Mouse (Mus musculus) forebrain, embryonic 16.5 days (tissue): ENCODE data around the gene Gm3336. TPM values are rescaled to one million over a fixed set of nuclear protein-coding genes. Genes with fewer than 3 reads are reported as not detected.

Experiments
- ATAC-seq: fragments of 200-750 bp; cut with Nextera tagmentation; 2 replicates; pipeline ENCODE4 v1.8.0; 2017; ENCODE audit warnings: mild to moderate bottlenecking, moderate library complexity
- H3K27ac ChIP-seq: fragments of 300-500 bp; sonication (generic); 2 replicates; pipeline ENCODE4 v1.5.1; 2014; ENCODE audit warnings: low read length, control low read depth
- H3K27me3 ChIP-seq: fragments of 300-500 bp; sonication (generic); replicated peaks from 2 replicates; pipeline ENCODE4 v1.6.1; 2014; ENCODE audit warnings: low read length; ENCODE audit not compliant: control insufficient read depth, insufficient read depth
- H3K36me3 ChIP-seq: fragments of 300-500 bp; sonication (generic); 2 replicates; pipeline ENCODE4 v1.6.1; 2014; ENCODE audit not compliant: control insufficient read depth, insufficient read depth
- H3K4me1 ChIP-seq: fragments of 300-500 bp; sonication (generic); replicated peaks from 2 replicates; pipeline ENCODE4 v1.6.1; 2014; ENCODE audit warnings: low read length; ENCODE audit not compliant: control insufficient read depth, insufficient read depth
- H3K4me2 ChIP-seq: fragments of 300-500 bp; sonication (generic); 2 replicates; pipeline ENCODE4 v1.6.1; 2014; ENCODE audit warnings: mild to moderate bottlenecking, low read length, control low read depth
- H3K4me3 ChIP-seq: fragments of 300-500 bp; sonication (generic); replicated peaks from 2 replicates; pipeline ENCODE4 v1.5.1; 2014; ENCODE audit warnings: mild to moderate bottlenecking, low read length, control low read depth
- H3K9ac ChIP-seq: fragments of 300-500 bp; sonication (generic); replicated peaks from 2 replicates; pipeline ENCODE4 v1.6.1; 2014; ENCODE audit warnings: low read depth, low read length, control low read depth
- H3K9me3 ChIP-seq: fragments of 300-500 bp; sonication (generic); 2 replicates; pipeline ENCODE4 v1.6.1; 2016; ENCODE audit warnings: low read length; ENCODE audit not compliant: control insufficient read depth
- WGBS: fragments of 180-500 bp; shearing (Covaris S2); extraction: QIAGEN DNeasy Blood & Tissue Kit; methylation state at CpG from one replicate; pipeline ENCODE4 v1.1.7; 2014; 5-methylcytosine and 5-hydroxymethylcytosine counted together
- polyA plus RNA-seq: library from polyadenylated mRNA; unstranded; fragments of >200 nt; fragmentation: Nextera tagmentation; extraction: Ambion mirVana; gene quantifications from 2 replicates; pipeline ENCODE4 v1.2.1, GENCODE M21; 2015

Gene Gm3336
- polyA plus RNA-seq, 1 experiment from 2014 or later = not detected

DNA sequence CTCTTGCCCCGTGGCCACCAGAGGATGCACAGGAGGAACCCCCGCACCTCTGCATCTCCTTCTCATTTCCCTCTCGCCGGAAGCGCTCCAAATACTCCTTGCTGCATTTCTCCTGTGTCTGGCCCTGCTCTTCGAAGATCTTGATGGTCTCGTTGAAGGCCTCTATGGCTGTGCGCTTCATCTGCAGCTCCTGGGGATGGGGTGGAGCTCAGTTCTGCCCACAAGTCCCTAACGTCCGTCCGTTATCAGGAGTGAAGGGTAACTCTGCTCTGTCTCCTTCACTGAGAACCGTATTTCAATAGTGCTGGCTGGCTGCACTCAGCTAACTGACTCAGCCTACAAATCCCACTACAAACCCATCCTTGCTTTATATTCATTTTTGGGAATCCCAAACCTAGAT, 51.5 kb downstream of the Gm3336 start:
- H3K4me1 ChIP-seq = peaks cover 39% of the 10 kb centered on the region
- no peaks in the 10 kb centered on the region for H3K9me3 ChIP-seq
- H3K27me3 ChIP-seq = no peaks in the 10 kb centered on the region
- no peak overlapping the region for H3K27ac ChIP-seq
- no peak overlapping the region for H3K4me3 ChIP-seq
- no peak overlapping the region for H3K4me2 ChIP-seq
- H3K36me3 ChIP-seq = peaks cover 38% of the 10 kb centered on the region
- no peak for ATAC-seq
- 76% methylated on average over 12 of the region's 12 CpGs for WGBS
- no peak overlapping the region for H3K9ac ChIP-seq

GRCm38 (mm10) chr8:70770748-70771147, 52.4 kb downstream of the Gm3336 start:
- ATAC-seq = no peak
- H3K9me3 ChIP-seq = no peaks in the 10 kb centered on the region
- H3K27ac ChIP-seq = no peak overlapping the region
- H3K27me3 ChIP-seq = no peaks in the 10 kb centered on the region
- H3K9ac ChIP-seq = no peak overlapping the region
- H3K36me3 ChIP-seq = peaks cover 38% of the 10 kb centered on the region
- H3K4me2 ChIP-seq = no peak overlapping the region
- H3K4me1 ChIP-seq = peaks cover 46% of the 10 kb centered on the region
- 98% methylated on average over 13 of the region's 13 CpGs for WGBS
- H3K4me3 ChIP-seq = no peak overlapping the region

DNA sequence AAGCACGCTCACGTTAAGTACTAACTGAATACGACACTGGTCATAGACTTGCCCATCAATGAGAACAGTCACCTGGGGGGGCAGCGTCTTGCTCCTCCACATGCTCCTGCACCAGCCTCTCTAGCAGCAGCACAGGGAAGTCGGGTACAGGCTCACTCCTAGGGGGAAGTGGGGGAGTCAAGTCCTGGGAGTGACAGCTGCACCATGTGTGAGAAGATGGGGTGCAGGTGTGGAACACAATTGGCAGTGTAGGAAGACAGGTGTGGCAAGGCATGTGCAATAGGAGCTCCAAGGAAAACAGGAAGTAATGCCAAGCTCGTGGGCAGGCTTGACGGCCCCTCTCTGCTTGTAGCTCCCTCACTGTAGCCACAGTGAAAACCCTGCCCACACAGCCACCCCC, 52.9 kb downstream of the Gm3336 start:
- Histone ChIP-seq H3K36me3 (peaks cover 38% of the 10 kb centered on the region), H3K4me2 (no peak overlapping the region), H3K27me3 (no peaks in the 10 kb centered on the region), H3K9ac (no peak overlapping the region), H3K9me3 (no peaks in the 10 kb centered on the region), H3K27ac (no peak overlapping the region), H3K4me3 (no peak overlapping the region), H3K4me1 (peaks cover 44% of the 10 kb centered on the region)
- WGBS = 89% methylated on average over 7 of the region's 7 CpGs
- no peak for ATAC-seq

- H3K9ac ChIP-seq = no peak overlapping the region
- WGBS = 94% methylated on average over 13 of the region's 13 CpGs
- H3K4me2 ChIP-seq = no peak overlapping the region
- no peaks in the 10 kb centered on the region for H3K9me3 ChIP-seq
- H3K4me3 ChIP-seq = no peak overlapping the region
- peaks cover 36% of the 10 kb centered on the region for H3K4me1 ChIP-seq
- peaks cover 38% of the 10 kb centered on the region for H3K36me3 ChIP-seq
- no peak for ATAC-seq
- H3K27me3 ChIP-seq = no peaks in the 10 kb centered on the region
- H3K27ac ChIP-seq = no peak overlapping the region
Measured at GRCm38 (mm10) chr8:70772075-70772474, 53.7 kb downstream of the Gm3336 start.

Other genes with a start within 250 kb of the Gm3336 start
- 23.1 and 26.2 TPM in 2 replicates for gene Klhl26, start 241.6 kb upstream of the Gm3336 start, polyA plus RNA-seq
- 74.9 and 90.8 TPM in 2 replicates for gene Tmem59l, start 231.2 kb upstream of the Gm3336 start, polyA plus RNA-seq
- 6.1 and 8.2 TPM in 2 replicates for gene Crlf1, start 225.4 kb upstream of the Gm3336 start, polyA plus RNA-seq
- gene Rex1bd, start 211.8 kb upstream of the Gm3336 start, polyA plus RNA-seq = 149 and 157 TPM in 2 replicates
- 660 and 697 TPM in 2 replicates for gene Uba52, start 207.7 kb upstream of the Gm3336 start, polyA plus RNA-seq
- 402 and 462 TPM in 2 replicates for gene Fkbp8, start 190.8 kb upstream of the Gm3336 start, polyA plus RNA-seq
- 45.5 and 45.9 TPM in 2 replicates for gene Kxd1, start 190.6 kb upstream of the Gm3336 start, polyA plus RNA-seq
- 17.1 and 18.9 TPM in 2 replicates for gene Ell, start 179.1 kb upstream of the Gm3336 start, polyA plus RNA-seq
- gene Isyna1, start 124.2 kb upstream of the Gm3336 start, polyA plus RNA-seq = 116 and 141 TPM in 2 replicates
- 100 and 121 TPM in 2 replicates for gene Ssbp4, start 109.7 kb upstream of the Gm3336 start, polyA plus RNA-seq
- 0.61 and 1.1 TPM in 2 replicates for gene Lrrc25, start 102.4 kb upstream of the Gm3336 start, polyA plus RNA-seq
- gene Gdf15, start 86.1 kb upstream of the Gm3336 start, polyA plus RNA-seq = 0.20 TPM in 1 of 2 replicates, not detected in the other
- gene Pgpep1, start 58.2 kb upstream of the Gm3336 start, polyA plus RNA-seq = 60.3 and 65.7 TPM in 2 replicates
- 166 and 168 TPM in 2 replicates for gene Lsm4, start 45.3 kb upstream of the Gm3336 start, polyA plus RNA-seq
- gene Jund, start 19.6 kb upstream of the Gm3336 start, polyA plus RNA-seq = 54.6 and 57.7 TPM in 2 replicates
- 0.11 and 0.14 TPM in 2 replicates for gene Iqcn, start 15.1 kb upstream of the Gm3336 start, polyA plus RNA-seq
- 0.12 and 0.54 TPM in 2 replicates for gene Pde4c, start 5.2 kb downstream of the Gm3336 start, polyA plus RNA-seq
- gene Rab3a, start 36.1 kb downstream of the Gm3336 start, polyA plus RNA-seq = 350 and 395 TPM in 2 replicates
- gene Mpv17l2, start 42.4 kb downstream of the Gm3336 start, polyA plus RNA-seq = 49.3 and 49.8 TPM in 2 replicates
- 145 and 149 TPM in 2 replicates for gene Pik3r2, start 58.2 kb downstream of the Gm3336 start, polyA plus RNA-seq
- gene Mast3, start 86.5 kb downstream of the Gm3336 start, polyA plus RNA-seq = 22.5 and 30.8 TPM in 2 replicates
- gene Il12rb1, start 89.9 kb downstream of the Gm3336 start, polyA plus RNA-seq = 0.08 and 0.09 TPM in 2 replicates
- gene Arrdc2, start 121.2 kb downstream of the Gm3336 start, polyA plus RNA-seq = 7.4 and 8.3 TPM in 2 replicates
- 11.2 and 13.4 TPM in 2 replicates for gene Kcnn1, start 144.7 kb downstream of the Gm3336 start, polyA plus RNA-seq
- gene Ccdc124, start 155.4 kb downstream of the Gm3336 start, polyA plus RNA-seq = 152 and 167 TPM in 2 replicates
- 1.6 and 1.9 TPM in 2 replicates for gene Slc5a5, start 174.2 kb downstream of the Gm3336 start, polyA plus RNA-seq
- 2,480 and 2,641 TPM in 2 replicates for gene Rpl18a, start 178.9 kb downstream of the Gm3336 start, polyA plus RNA-seq
- 63.5 and 67.7 TPM in 2 replicates for gene Map1s, start 187.4 kb downstream of the Gm3336 start, polyA plus RNA-seq